Mouse (Mus musculus) limb, embryonic 14.5 days (tissue): ENCODE data around the gene Odf3l2. TPM values are rescaled to one million over a fixed set of nuclear protein-coding genes. Genes with fewer than 3 reads are reported as not detected.

ENCODE experiments used
- ATAC-seq: fragments of 200-750 bp; cut with Nextera tagmentation; 2 replicates; pipeline ENCODE4 v1.8.0; 2017; ENCODE audit warnings: low read depth, moderate number of reproducible peaks, moderate TSS enrichment; ENCODE audit not compliant: low FRiP score
- DNase-seq: peaks from one replicate; pipeline ENCODE4 v3.0.0-alpha.2; 2015; ENCODE audit warnings: low spot score
- H3K27ac ChIP-seq: fragments of 300-500 bp; sonication (generic); replicated peaks from 2 replicates; pipeline ENCODE4 v1.5.1; 2014; ENCODE audit warnings: low read depth, mild to moderate bottlenecking, low read length, moderate library complexity, mixed read lengths
- H3K27me3 ChIP-seq: fragments of 300-500 bp; sonication (generic); 2 replicates; pipeline ENCODE4 v1.6.1; 2014; ENCODE audit warnings: low read length, mixed read lengths; ENCODE audit not compliant: control insufficient read depth, insufficient read depth
- H3K36me3 ChIP-seq: fragments of 300-500 bp; sonication (generic); 2 replicates; pipeline ENCODE4 v1.6.1; 2014; ENCODE audit warnings: mild to moderate bottlenecking, low read length, moderate library complexity, mixed read lengths; ENCODE audit not compliant: control insufficient read depth, insufficient read depth
- H3K4me1 ChIP-seq: fragments of 300-500 bp; sonication (generic); 2 replicates; pipeline ENCODE4 v1.6.1; 2014; ENCODE audit warnings: antibody characterized with exemption, low read length, mixed read lengths; ENCODE audit not compliant: control insufficient read depth, insufficient read depth
- H3K4me2 ChIP-seq: fragments of 300-500 bp; sonication (generic); replicated peaks from 2 replicates; pipeline ENCODE4 v1.6.1; 2014; ENCODE audit warnings: low read depth, mild to moderate bottlenecking, low read length, moderate library complexity; ENCODE audit not compliant: severe bottlenecking
- H3K4me3 ChIP-seq: fragments of 300-500 bp; sonication (generic); replicated peaks from 2 replicates; pipeline ENCODE4 v1.5.1; 2014; ENCODE audit warnings: low read length
- H3K9ac ChIP-seq: fragments of 300-500 bp; sonication (generic); 2 replicates; pipeline ENCODE4 v1.6.1; 2014; ENCODE audit warnings: mild to moderate bottlenecking, low read depth, low read length, moderate library complexity; ENCODE audit not compliant: severe bottlenecking
- H3K9me3 ChIP-seq: fragments of 300-500 bp; sonication (generic); 2 replicates; pipeline ENCODE4 v1.6.1; 2016; ENCODE audit warnings: low read length; ENCODE audit not compliant: control insufficient read depth
- POLR2A ChIP-seq: fragments of 200-500 bp; IDR thresholded peaks from 2 replicates; pipeline ENCODE4 v1.8.0; 2012; ENCODE audit warnings: inconsistent platforms, mild to moderate bottlenecking, moderate library complexity, borderline replicate concordance; ENCODE audit not compliant: insufficient read depth, insufficient read length; ENCODE audit errors: extremely low read depth
- WGBS: fragments of 180-500 bp; shearing (Covaris S2); extraction: QIAGEN DNeasy Blood & Tissue Kit; methylation state at CpG from one replicate; pipeline ENCODE4 v1.1.7; 2014; 5-methylcytosine and 5-hydroxymethylcytosine counted together
- polyA plus RNA-seq, 2 experiments: library from polyadenylated mRNA; depleted of rRNA in 1 of 2; stranded (reverse) in 1 of 2; unstranded in 1 of 2; fragments of >200 nt; fragmentation: Nextera tagmentation in 1 of 2; extraction: Ambion mirVana in 1 of 2; gene quantifications; 2 replicates each; pipeline versions ENCODE4 v1.2.1 to v1.2.3; 2012 to 2014

The Odf3l2 gene
- polyA plus RNA-seq, 2 experiments = 0.14 TPM; not detected in 1

DNA sequence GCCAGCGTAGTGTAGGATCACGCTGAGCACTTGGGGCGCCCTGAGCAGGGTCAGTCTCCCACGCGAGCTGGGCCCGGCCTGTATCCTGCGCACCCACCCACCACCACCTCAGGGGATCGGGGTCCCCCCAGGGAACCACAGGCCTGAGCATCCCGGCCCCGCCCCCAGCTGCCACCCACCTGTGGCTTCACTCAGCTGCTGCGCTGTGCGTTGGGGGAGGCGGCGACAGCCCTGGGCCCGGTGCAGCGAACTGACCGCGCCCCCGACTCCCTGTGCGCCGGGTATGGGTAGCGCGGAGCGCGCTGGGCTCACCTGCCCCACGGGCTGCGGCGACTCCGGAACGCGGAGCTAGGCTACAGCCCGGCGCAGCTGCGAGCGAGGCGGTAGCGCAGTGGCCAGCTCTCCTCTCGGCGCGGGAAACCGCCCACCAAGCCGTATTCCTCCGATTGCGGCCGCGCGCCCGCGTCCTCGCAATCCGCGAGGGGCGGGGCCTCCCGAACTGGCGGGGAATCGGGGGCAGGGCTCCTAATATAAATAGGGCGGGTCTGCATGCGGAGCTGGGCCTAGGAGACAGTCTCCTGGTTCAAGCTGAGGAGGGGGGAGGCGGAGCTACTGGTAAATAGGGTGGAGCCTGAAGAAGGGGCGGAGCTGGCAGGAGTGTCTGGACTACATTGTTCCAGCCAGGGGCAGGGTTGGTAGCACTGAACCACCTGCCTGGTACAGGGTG is 31.8 kb downstream of the Odf3l2 start, which contains the start of gene C2cd4c:
Gene C2cd4c (minus strand): TSS at position 448 of the 727 bp plus-strand sequence.
- peak; percentile 76 for ATAC-seq
- H3K4me1 ChIP-seq = peaks cover 4% of the 10 kb centered on the region; the same call in 1 of the 2 replicates
- H3K27me3 ChIP-seq = peaks cover 21% of the 10 kb centered on the region
- 2% methylated on average over 54 of the region's 60 CpGs for WGBS
- H3K4me2 ChIP-seq = peak within 1 kb of the TSS; percentile 94
- TF ChIP-seq POLR2A = no peak
- no peak within 1 kb of the TSS for H3K27ac ChIP-seq
- peak; percentile 53 for DNase-seq
- no peaks in the 10 kb centered on the region for H3K9me3 ChIP-seq
- H3K4me3 ChIP-seq = peak within 1 kb of the TSS; percentile 55
- H3K36me3 ChIP-seq = no peaks in the 10 kb centered on the region; the same call in 1 of the 2 replicates
- peak within 1 kb of the TSS; percentile 61 for H3K9ac ChIP-seq

GRCm38 (mm10) chr10:79612192-79613135 is 33.1 kb downstream of the Odf3l2 start:
- H3K36me3 ChIP-seq = no peaks in the 10 kb centered on the region
- peak overlapping the region; percentile 31; the same call in 1 of the 2 replicates for H3K9ac ChIP-seq
- no peak for DNase-seq
- H3K27me3 ChIP-seq = peaks cover 21% of the 10 kb centered on the region
- WGBS = 14% methylated on average over 46 of the region's 51 CpGs
- H3K27ac ChIP-seq = no peak overlapping the region
- peak overlapping the region; percentile 55 for H3K4me3 ChIP-seq
- H3K4me2 ChIP-seq = peak overlapping the region; percentile 31
- no peaks in the 10 kb centered on the region for H3K9me3 ChIP-seq
- no peak for ATAC-seq
- H3K4me1 ChIP-seq = peaks cover 4% of the 10 kb centered on the region; the same call in 1 of the 2 replicates
- TF ChIP-seq POLR2A = no peak

DNA sequence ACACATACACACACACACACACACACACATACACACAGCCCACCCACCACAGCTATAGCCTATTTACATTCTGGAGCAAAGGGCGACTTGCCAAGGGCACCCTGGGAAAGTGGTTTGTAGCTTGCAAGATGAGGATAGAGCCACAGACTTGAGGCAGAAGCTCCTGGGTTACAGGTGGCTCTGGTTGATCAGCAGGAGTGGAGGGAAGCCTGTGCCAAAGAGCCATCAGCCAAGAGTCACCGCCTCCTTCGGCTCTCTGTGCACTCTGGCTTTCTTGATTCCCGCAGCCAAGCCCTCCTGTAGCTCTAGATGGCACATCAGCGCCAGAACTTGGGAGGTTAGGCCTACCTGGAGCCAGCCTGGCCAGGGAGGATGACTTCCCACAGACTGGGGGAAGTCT is 34.2 kb downstream of the Odf3l2 start:
- DNase-seq (no peak), ATAC-seq (no peak)
- H3K36me3 ChIP-seq = no peaks in the 10 kb centered on the region
- no peak overlapping the region for H3K4me3 ChIP-seq
- H3K9me3 ChIP-seq = no peaks in the 10 kb centered on the region
- WGBS = 35% methylated on average over 4 of the region's 5 CpGs
- no peak for TF ChIP-seq POLR2A
- no peak overlapping the region for H3K4me2 ChIP-seq
- H3K4me1 ChIP-seq = peaks cover 4% of the 10 kb centered on the region; the same call in 1 of the 2 replicates
- no peak overlapping the region for H3K9ac ChIP-seq
- peaks cover 21% of the 10 kb centered on the region for H3K27me3 ChIP-seq
- H3K27ac ChIP-seq = no peak overlapping the region

DNA sequence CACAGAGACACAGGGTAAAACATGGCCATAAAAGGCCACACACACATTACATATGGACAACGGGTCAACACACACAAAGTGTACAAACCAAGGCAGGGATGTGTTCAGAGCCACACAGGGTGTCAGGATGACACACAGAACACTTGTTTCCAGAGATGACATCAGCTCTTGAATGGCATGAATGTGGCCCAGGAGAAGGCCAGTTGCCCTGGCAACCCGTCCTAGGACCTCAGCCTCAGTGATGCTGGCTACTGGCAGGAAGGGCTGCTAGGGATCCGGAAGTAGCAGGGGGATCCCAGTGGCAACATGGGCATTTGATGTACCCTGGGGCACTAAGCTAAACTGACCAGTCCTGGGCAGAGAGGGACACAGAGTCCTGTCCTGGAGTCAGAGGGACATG is 36.3 kb downstream of the Odf3l2 start:
- Histone ChIP-seq H3K36me3 (no peaks in the 10 kb centered on the region), H3K4me1 (peaks cover 4% of the 10 kb centered on the region; the same call in 1 of the 2 replicates), H3K27ac (no peak overlapping the region), H3K9me3 (no peaks in the 10 kb centered on the region), H3K27me3 (peaks cover 21% of the 10 kb centered on the region), H3K4me2 (no peak overlapping the region), H3K4me3 (no peak overlapping the region), H3K9ac (no peak overlapping the region)
- TF ChIP-seq POLR2A = no peak
- WGBS = 72% methylated on average over 3 of the region's 3 CpGs
- DNase-seq = no peak
- no peak for ATAC-seq

GRCm38 (mm10) chr10:79607892-79608291 is 37.6 kb downstream of the Odf3l2 start:
- no peak for ATAC-seq
- H3K4me2 ChIP-seq = no peak overlapping the region
- no peak overlapping the region for H3K27ac ChIP-seq
- H3K9me3 ChIP-seq = no peaks in the 10 kb centered on the region
- no peak overlapping the region for H3K9ac ChIP-seq
- H3K36me3 ChIP-seq = no peaks in the 10 kb centered on the region
- H3K4me3 ChIP-seq = no peak overlapping the region
- WGBS = 34% methylated on average over 2 of the region's 2 CpGs
- no peaks in the 10 kb centered on the region for H3K4me1 ChIP-seq
- TF ChIP-seq POLR2A = no peak
- H3K27me3 ChIP-seq = peaks cover 13% of the 10 kb centered on the region
- DNase-seq = no peak
